Mouse (Mus musculus): ENCODE results near the gene Rdh8.

- TF ChIP-seq CTCF (IDR thresholded peaks at IDR 0.05; ENCODE audit: low read depth, low read length) (no peak), TAL1 (conservative IDR thresholded peaks at IDR 0.05; ENCODE audit: low read depth, low read length) (no peak), GATA2 (IDR thresholded peaks at IDR 0.05; ENCODE audit: borderline replicate concordance, low read depth, low read length) (no peak), GATA1 (IDR thresholded peaks at IDR 0.05; ENCODE audit: borderline replicate concordance, low read length) (no peak)
Observed at GRCm38 (mm10) chr9:20861821-20862220, 43.5 kb downstream of the Rdh8 start.
